Mouse (Mus musculus) E14TG2a.4 (cell line): ENCODE measurements around the gene Tbc1d4.

Source experiments
- CTCF ChIP-seq: conservative IDR thresholded peaks from 2 replicates; pipeline ENCODE4 v1.5.1; 2014; ENCODE audit warnings: low read length
- NANOG ChIP-seq: IDR thresholded peaks from 2 replicates; pipeline ENCODE4 v1.6.1; 2014; ENCODE audit warnings: borderline replicate concordance, low read length, mixed read lengths
- POU5F1 ChIP-seq: IDR thresholded peaks from 2 replicates; pipeline ENCODE4 v1.6.1; 2014; ENCODE audit warnings: low read length, borderline replicate concordance

DNA sequence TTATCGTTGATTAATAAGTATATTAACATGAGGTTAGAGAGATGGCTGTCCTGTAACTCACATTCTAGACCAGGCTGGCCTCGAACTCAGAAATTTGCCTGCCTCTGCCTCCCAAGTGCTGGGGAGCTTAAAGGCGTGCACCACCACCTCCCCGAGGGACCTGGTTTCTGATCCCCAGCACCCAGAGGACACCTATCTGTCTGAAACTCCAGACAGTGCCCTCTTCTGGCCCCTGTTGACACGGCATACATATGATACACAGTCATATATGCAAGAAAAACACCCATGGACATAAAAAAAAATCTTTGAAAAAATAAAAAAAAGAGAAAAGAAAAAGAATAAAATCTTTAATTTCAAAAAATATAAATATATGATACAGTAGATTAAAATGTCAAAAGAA lies 8.7 kb upstream of the Tbc1d4 start:
- no peak for TF ChIP-seq CTCF
- TF ChIP-seq NANOG = no peak
- no peak for TF ChIP-seq POU5F1
